Mouse (Mus musculus): ENCODE data around the gene Cep128. TPM values are rescaled to one million over a fixed set of nuclear protein-coding genes. Genes with fewer than 3 reads are reported as not detected.

The Cep128 gene
- total and polyA plus RNA-seq, 3 experiments = 8.9 to 16.1 (median 13.5) TPM

- in situ Hi-C loops (cut with MboI; ENCODE audit: low pct_ligation_motif_present, low pct_unique_long_range_greater_than_20kb, low sequenced_read_pairs) = loop anchor here (25.0 kb wide), 1 partner anchor 337 kb away; no protein-coding TSS in a partner anchor
- dilution Hi-C loops (cut with MboI; ENCODE audit: extremely low pct_ligation_motif_present, extremely low pct_unique_long_range_greater_than_20kb, low sequenced_read_pairs) = no loop called here
- Histone ChIP-seq H3K4me1 (ENCODE audit: control insufficient read depth in 1 of 2, insufficient read depth in 2 of 2) (no peaks in the 10 kb centered on the region), H3K79me2 (replicated peaks; ENCODE audit: control insufficient read depth, extremely low read depth, insufficient read depth, poor library complexity, severe bottlenecking) (no peaks in the 10 kb centered on the region), H3K4me3 (replicated peaks in 1 of 3; ENCODE audit: low read depth in 2 of 3, low read length in 2 of 3, poor library complexity in 1 of 3) (no peak overlapping the region), H3K4me2 (ENCODE audit: insufficient read depth, low read depth, poor library complexity, severe bottlenecking) (no peak overlapping the region), H3K27me3 (replicated peaks) (no peaks in the 10 kb centered on the region), H3K27ac (ENCODE audit: insufficient read depth, low read depth) (no peak overlapping the region), H3K9ac (ENCODE audit: insufficient read depth, low read depth) (no peak overlapping the region), H3K9me3 (replicated peaks; ENCODE audit: low read length) (no peaks in the 10 kb centered on the region), H3K36me3 (replicated peaks in 1 of 2; ENCODE audit: control insufficient read depth in 1 of 2, insufficient read depth in 1 of 2, low read length in 1 of 2) (no peaks in the 10 kb centered on the region)
- TF ChIP-seq JUN (IDR thresholded peaks at IDR 0.05; ENCODE audit: insufficient read depth, low read depth, low read length) (no peak), POLR2A (IDR thresholded peaks at IDR 0.05; ENCODE audit: low read depth, low read length) (no peak), MXI1 (IDR thresholded peaks at IDR 0.05; ENCODE audit: low read depth, low read length) (no peak), USF2 (conservative IDR thresholded peaks at IDR 0.05; ENCODE audit: low read depth, low read length) (no peak)
- DNase-seq (ENCODE audit: extremely low read depth) = no peak
Measured at GRCm38 (mm10) chr12:90975429-90975828, 408.8 kb downstream of the Cep128 start.

- no peaks in the 10 kb centered on the region for H3K9me3 ChIP-seq (replicated peaks; ENCODE audit: low read length)
- dilution Hi-C loops (cut with MboI; ENCODE audit: extremely low pct_ligation_motif_present, extremely low pct_unique_long_range_greater_than_20kb, low sequenced_read_pairs) (no loop called here), in situ Hi-C loops (cut with MboI; ENCODE audit: low pct_ligation_motif_present, low pct_unique_long_range_greater_than_20kb, low sequenced_read_pairs) (no loop called here)
- no peak overlapping the region for H3K4me3 ChIP-seq (replicated peaks in 1 of 3; ENCODE audit: low read depth in 2 of 3, low read length in 2 of 3, poor library complexity in 1 of 3)
- H3K9ac ChIP-seq (ENCODE audit: insufficient read depth, low read depth) = no peak overlapping the region
- no peak overlapping the region for H3K4me2 ChIP-seq (ENCODE audit: insufficient read depth, low read depth, poor library complexity, severe bottlenecking)
- no peak overlapping the region for H3K27ac ChIP-seq (ENCODE audit: insufficient read depth, low read depth)
- no peaks in the 10 kb centered on the region for H3K36me3 ChIP-seq (replicated peaks in 1 of 2; ENCODE audit: control insufficient read depth in 1 of 2, insufficient read depth in 1 of 2, low read length in 1 of 2)
- no peaks in the 10 kb centered on the region for H3K79me2 ChIP-seq (replicated peaks; ENCODE audit: control insufficient read depth, extremely low read depth, insufficient read depth, poor library complexity, severe bottlenecking)
- no peaks in the 10 kb centered on the region for H3K4me1 ChIP-seq (ENCODE audit: control insufficient read depth in 1 of 2, insufficient read depth in 2 of 2)
- H3K27me3 ChIP-seq (replicated peaks) = no peaks in the 10 kb centered on the region
- TF ChIP-seq MEF2A (IDR thresholded peaks at IDR 0.05; ENCODE audit: borderline replicate concordance, low read depth, low read length) = no peak
- TF ChIP-seq CHD1 (IDR thresholded peaks at IDR 0.05; ENCODE audit: low read depth, low read length) = no peak
- TF ChIP-seq JUND (conservative IDR thresholded peaks at IDR 0.05; ENCODE audit: low read depth, low read length) = no peak
- no peak for DNase-seq (ENCODE audit: extremely low read depth)
Measured at GRCm38 (mm10) chr12:90971156-90971555, 413.1 kb downstream of the Cep128 start.

GRCm38 (mm10) chr12:90961386-90962017, 422.7 kb downstream of the Cep128 start:
- Histone ChIP-seq H3K4me2 (ENCODE audit: insufficient read depth, low read depth, poor library complexity, severe bottlenecking) (no peak overlapping the region), H3K4me1 (ENCODE audit: control insufficient read depth in 1 of 2, insufficient read depth in 2 of 2) (no peaks in the 10 kb centered on the region), H3K9ac (ENCODE audit: insufficient read depth, low read depth) (no peak overlapping the region), H3K27me3 (replicated peaks) (no peaks in the 10 kb centered on the region), H3K4me3 (replicated peaks in 1 of 3; ENCODE audit: low read depth in 2 of 3, low read length in 2 of 3, poor library complexity in 1 of 3) (no peak overlapping the region), H3K79me2 (replicated peaks; ENCODE audit: control insufficient read depth, extremely low read depth, insufficient read depth, poor library complexity, severe bottlenecking) (no peaks in the 10 kb centered on the region), H3K9me3 (replicated peaks; ENCODE audit: low read length) (no peaks in the 10 kb centered on the region), H3K36me3 (replicated peaks in 1 of 2; ENCODE audit: control insufficient read depth in 1 of 2, insufficient read depth in 1 of 2, low read length in 1 of 2) (no peaks in the 10 kb centered on the region), H3K27ac (ENCODE audit: insufficient read depth, low read depth) (no peak overlapping the region)
- no peak for DNase-seq (ENCODE audit: extremely low read depth)
- dilution Hi-C loops (cut with MboI; ENCODE audit: extremely low pct_ligation_motif_present, extremely low pct_unique_long_range_greater_than_20kb, low sequenced_read_pairs) = no loop called here
- TF ChIP-seq ZKSCAN1 (IDR thresholded peaks at IDR 0.05; ENCODE audit: borderline replicate concordance, low read depth, low read length) = no peak
- in situ Hi-C loops (cut with MboI; ENCODE audit: low pct_ligation_motif_present, low pct_unique_long_range_greater_than_20kb, low sequenced_read_pairs) = no loop called here
